ENCODE assay signal across 11 mouse cellular contexts in the genomic region with DNA sequence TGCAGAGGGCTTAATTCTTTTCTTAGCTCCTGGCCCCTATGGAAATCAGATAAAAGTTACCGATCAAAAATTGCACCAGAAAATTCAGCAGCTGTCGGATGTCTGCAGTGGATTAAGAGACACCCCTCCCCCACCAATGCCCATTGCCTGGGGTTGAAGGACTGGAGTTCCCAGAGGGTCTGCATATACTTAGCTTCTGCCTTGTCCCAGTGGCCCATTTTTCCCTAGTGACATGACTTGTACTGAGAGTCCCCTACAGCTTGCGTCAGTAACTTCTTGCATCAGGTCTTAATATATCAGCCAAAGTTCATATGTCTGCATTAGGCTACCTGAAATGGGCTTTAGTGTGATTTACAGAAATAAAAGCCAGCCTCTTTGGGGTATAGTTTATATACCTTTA. TPM values are rescaled to one million over a fixed set of nuclear protein-coding genes. Genes with fewer than 3 reads are reported as not detected.
DNase-seq lines count a peak whose midpoint lies in the region; ATAC-seq and TF ChIP-seq lines count a peak whose summit lies in the region.
"Had no signal": no experiment of that assay in that cellular context is flagged by ENCODE, and none has a peak within 500 bp of the region (broad histone marks: within the 10 kb centered on the region; RNA-seq: fewer than 3 reads in every experiment).

No protein-coding gene starts in this region.

- TF ChIP-seq POLR2A in liver, adult 2 months (IDR thresholded peaks at IDR 0.05; ENCODE audit: extremely low read depth, insufficient read depth, low read length), result no peak

- H3K79me2 ChIP-seq in liver, adult 2 months (ENCODE audit: control insufficient read depth, insufficient read depth, low read length), result peaks cover 16% of the 10 kb centered on the region; the same call in 1 of the 2 replicates

- no peak overlapping the region for H3K9ac ChIP-seq in midbrain, postnatal 0 days (replicated peaks; ENCODE audit: low read length, poor library complexity, severe bottlenecking)
- H3K9ac ChIP-seq in liver, adult 2 months (ENCODE audit: low read depth, low read length), result no peak overlapping the region
- no peak overlapping the region for H3K9ac ChIP-seq in midbrain, embryonic 15.5 days

- DNase-seq in midbrain, embryonic 10.5 days (ENCODE audit: low spot score), result no peak
- no peak for DNase-seq in midbrain, postnatal 0 days (ENCODE audit: low spot score)
- DNase-seq in liver, adult 2 months (ENCODE audit: extremely low read depth, low read depth, low spot score), result peak; percentile 34
- no peak for DNase-seq in urinary bladder, adult 18-20 months (ENCODE audit: low spot score in 2 of 2)
- DNase-seq in right cerebral cortex, postnatal 4 days, result no peak
- DNase-seq in left cerebral cortex, postnatal 10 days (ENCODE audit: extremely low spot score in 1 of 2, low spot score in 2 of 2), result no peak
- DNase-seq: heart, postnatal 36 days; right cerebral cortex, adult 18-20 months had no signal

- no peak for TF ChIP-seq CTCF in midbrain, postnatal 0 days (IDR thresholded peaks at IDR 0.05)
- no peak for TF ChIP-seq CTCF in liver, adult 2 months (IDR thresholded peaks at IDR 0.05; ENCODE audit: low read depth, low read length)

- H3K4me1 ChIP-seq in midbrain, embryonic 10.5 days, result peaks cover 22% of the 10 kb centered on the region
- peaks cover 8% of the 10 kb centered on the region; the same call in 1 of the 2 replicates for H3K4me1 ChIP-seq in midbrain, postnatal 0 days (ENCODE audit: insufficient read depth, low read length)
- peaks cover 89% of the 10 kb centered on the region for H3K4me1 ChIP-seq in erythroblast, embryonic 14.5 days (ENCODE audit: control insufficient read depth)
- peaks cover 22% of the 10 kb centered on the region for H3K4me1 ChIP-seq in liver, adult 2 months (ENCODE audit: control insufficient read depth, insufficient read depth, low read length)
- peaks cover 27% of the 10 kb centered on the region for H3K4me1 ChIP-seq in midbrain, embryonic 15.5 days

- H3K27me3 ChIP-seq in midbrain, embryonic 10.5 days (ENCODE audit: low read depth, poor library complexity, severe bottlenecking), result no peaks in the 10 kb centered on the region
- no peaks in the 10 kb centered on the region for H3K27me3 ChIP-seq in midbrain, postnatal 0 days (ENCODE audit: insufficient read depth, low read length)
- H3K27me3 ChIP-seq in erythroblast, embryonic 14.5 days (ENCODE audit: control insufficient read depth), result no peaks in the 10 kb centered on the region
- H3K27me3 ChIP-seq in liver, adult 2 months (ENCODE audit: control insufficient read depth, insufficient read depth, low read length), result no peaks in the 10 kb centered on the region
- no peaks in the 10 kb centered on the region for H3K27me3 ChIP-seq in midbrain, embryonic 15.5 days (replicated peaks)

- intact Hi-C loops in left cerebral cortex, postnatal 10 days (cut with DNase I), result no loop called here

- WGBS in midbrain, embryonic 10.5 days, result 68% methylated on average over 3 of the region's 3 CpGs
- 25% methylated on average over 3 of the region's 3 CpGs for WGBS in midbrain, postnatal 0 days
- WGBS in liver, adult 2 months, result 58% methylated on average over 3 of the region's 3 CpGs
- WGBS in midbrain, embryonic 15.5 days, result 26% methylated on average over 3 of the region's 3 CpGs

- H3K36me3 ChIP-seq in midbrain, embryonic 10.5 days, result peaks cover 29% of the 10 kb centered on the region
- no peaks in the 10 kb centered on the region for H3K36me3 ChIP-seq in midbrain, postnatal 0 days (ENCODE audit: insufficient read depth, low read length)
- H3K36me3 ChIP-seq in erythroblast, embryonic 14.5 days (ENCODE audit: control insufficient read depth), result peaks cover 85% of the 10 kb centered on the region
- H3K36me3 ChIP-seq in liver, adult 2 months (ENCODE audit: control insufficient read depth, insufficient read depth, low read length), result peaks cover 2% of the 10 kb centered on the region; the same call in 1 of the 2 replicates
- H3K36me3 ChIP-seq in midbrain, embryonic 15.5 days (replicated peaks), result no peaks in the 10 kb centered on the region

- H3K27ac ChIP-seq in midbrain, embryonic 10.5 days (replicated peaks), result peak overlapping the region; percentile 64; the same call in 1 of the 2 replicates
- no peak overlapping the region for H3K27ac ChIP-seq in midbrain, postnatal 0 days (ENCODE audit: low read depth, low read length)
- H3K27ac ChIP-seq in liver, adult 2 months (replicated peaks; ENCODE audit: insufficient read depth, low read depth, low read length), result no peak overlapping the region
- H3K27ac ChIP-seq in midbrain, embryonic 15.5 days, result 0 out of 2 replicates have a peak overlapping the region, but pooled peaks have one; percentile 29

- no peak for ATAC-seq in midbrain, postnatal 0 days (ENCODE audit: low FRiP score)
- ATAC-seq in midbrain, embryonic 15.5 days (replicated peaks), result no peak
- ATAC-seq: lung, postnatal 0 days had no signal

- H3K4me3 ChIP-seq in midbrain, embryonic 10.5 days, result no peak overlapping the region
- no peak overlapping the region for H3K4me3 ChIP-seq in midbrain, postnatal 0 days (ENCODE audit: low read depth, low read length)
- peak overlapping the region; percentile 56 for H3K4me3 ChIP-seq in erythroblast, embryonic 14.5 days (replicated peaks)
- H3K4me3 ChIP-seq in liver, adult 2 months (ENCODE audit: insufficient read depth, low read depth, low read length), result no peak overlapping the region
- H3K4me3 ChIP-seq in midbrain, embryonic 15.5 days, result no peak overlapping the region

- H3K9me3 ChIP-seq in midbrain, embryonic 10.5 days (replicated peaks), result no peaks in the 10 kb centered on the region
- no peaks in the 10 kb centered on the region for H3K9me3 ChIP-seq in midbrain, postnatal 0 days (ENCODE audit: low read length)
- H3K9me3 ChIP-seq in erythroblast, embryonic 14.5 days (ENCODE audit: control insufficient read depth, low read length), result no peaks in the 10 kb centered on the region
- no peaks in the 10 kb centered on the region for H3K9me3 ChIP-seq in midbrain, embryonic 15.5 days

- H3K4me2 ChIP-seq in midbrain, postnatal 0 days (ENCODE audit: low read depth, low read length, poor library complexity, severe bottlenecking), result no peak overlapping the region
- no peak overlapping the region for H3K4me2 ChIP-seq in midbrain, embryonic 15.5 days

RNA-seq across cellular contexts. Expression of gene Wipi2, which starts 22.9 kb away (rescaled TPM):
- 56.2 and 60.9 TPM in 2 replicates for polyA plus RNA-seq in midbrain, embryonic 10.5 days (2016; fragmentation: Nextera tagmentation; extraction: Ambion mirVana)
- total RNA-seq in midbrain, postnatal 0 days (2014; rRNA removed), result 61.5 and 69.7 TPM in 2 replicates
- 40.0 and 42.3 TPM in 2 replicates for polyA plus RNA-seq in midbrain, postnatal 0 days (2015; fragmentation: Nextera tagmentation; extraction: Ambion mirVana)
- polyA plus RNA-seq in erythroblast, embryonic 14.5 days (2012), result 2.7 and 3.2 TPM in 2 replicates
- 43.9 and 46.5 TPM in 2 replicates for total RNA-seq in liver, adult 2 months (2014; rRNA removed)
- polyA plus RNA-seq in liver, adult 2 months (2012; rRNA removed), result 35.9 and 39.2 TPM in 2 replicates
- 46.7 and 49.7 TPM in 2 replicates for polyA plus RNA-seq in midbrain, embryonic 15.5 days (2015; fragmentation: Nextera tagmentation; extraction: Ambion mirVana)
- 10 to 100 TPM; 79.9 to 87.7 TPM for total RNA-seq in left cerebral cortex, postnatal 10 days (2021)

RNA-seq across cellular contexts. Expression of gene Mmd2, which starts 41.8 kb away (rescaled TPM):
- 4.8 and 7.3 TPM in 2 replicates for polyA plus RNA-seq in midbrain, embryonic 10.5 days (2016; fragmentation: Nextera tagmentation; extraction: Ambion mirVana)
- total RNA-seq in midbrain, postnatal 0 days (2014; rRNA removed), result 114 and 153 TPM in 2 replicates
- 120 and 137 TPM in 2 replicates for polyA plus RNA-seq in midbrain, postnatal 0 days (2015; fragmentation: Nextera tagmentation; extraction: Ambion mirVana)
- 0.02 TPM in 1 of 2 replicates, not detected in the other for polyA plus RNA-seq in erythroblast, embryonic 14.5 days (2012)
- total RNA-seq in liver, adult 2 months (2014; rRNA removed), result 9.8 and 37.1 TPM in 2 replicates
- polyA plus RNA-seq in liver, adult 2 months (2012; rRNA removed), result 13.1 and 27.6 TPM in 2 replicates
- polyA plus RNA-seq in midbrain, embryonic 15.5 days (2015; fragmentation: Nextera tagmentation; extraction: Ambion mirVana), result 40.9 and 47.5 TPM in 2 replicates
- 100 to 1,000 TPM; 119 to 123 TPM for total RNA-seq in left cerebral cortex, postnatal 10 days (2021)
- polyA plus RNA-seq: lung, postnatal 0 days had no signal

RNA-seq across cellular contexts. Expression of gene Slc29a4, which starts 41.9 kb away (rescaled TPM):
- polyA plus RNA-seq in midbrain, embryonic 10.5 days (2016; fragmentation: Nextera tagmentation; extraction: Ambion mirVana), result 22.8 and 32.6 TPM in 2 replicates
- total RNA-seq in midbrain, postnatal 0 days (2014; rRNA removed), result 59.8 and 67.1 TPM in 2 replicates
- polyA plus RNA-seq in midbrain, postnatal 0 days (2015; fragmentation: Nextera tagmentation; extraction: Ambion mirVana), result 67.4 and 67.6 TPM in 2 replicates
- polyA plus RNA-seq in erythroblast, embryonic 14.5 days (2012), result not detected in 2 replicates
- total RNA-seq in liver, adult 2 months (2014; rRNA removed), result not detected in 2 replicates
- 0.02 and 0.04 TPM in 2 replicates for polyA plus RNA-seq in liver, adult 2 months (2012; rRNA removed)
- polyA plus RNA-seq in midbrain, embryonic 15.5 days (2015; fragmentation: Nextera tagmentation; extraction: Ambion mirVana), result 97.2 and 100 TPM in 2 replicates
- total RNA-seq in left cerebral cortex, postnatal 10 days (2021), result 10 to 100 TPM; 64.9 to 77.5 TPM

Comparison
In these comparisons a context has a peak if more than half of its experiments do, and no peak if none do; other contexts are left out.
1. H3K27ac ChIP-seq: peak in midbrain, embryonic 10.5 days (single experiment) and midbrain, embryonic 15.5 days (single experiment); none in midbrain, postnatal 0 days (single experiment) and liver, adult 2 months (single experiment).
2. RNA of gene Slc29a4, which starts 41.9 kb away (polyA plus RNA-seq): 97.2 to 100 TPM in midbrain, embryonic 15.5 days, 67.4 to 67.6 TPM in midbrain, postnatal 0 days and 22.8 to 32.6 TPM in midbrain, embryonic 10.5 days; 0.02 to 0.04 TPM in liver, adult 2 months and not detected in erythroblast, embryonic 14.5 days; every median in the first group is over 10 times any median in the second.